Mouse (Mus musculus): ENCODE data around the gene Hmgcr. TPM values are rescaled to one million over a fixed set of nuclear protein-coding genes. Genes with fewer than 3 reads are reported as not detected.

Gene Hmgcr
- 10 to 100 TPM; 58.9 to 64.1 TPM for total RNA-seq (2021)
- long read RNA-seq, experiment 1, full-length matches to known transcripts, result 16 of 19 reads
- long read RNA-seq, experiment 1, partial matches to known transcripts, result 2 of 19 reads
- long read RNA-seq, experiment 1, other reads (novel, unspliced or antisense), result 1 of 19 reads
- long read RNA-seq, experiment 2, full-length matches to known transcripts, result 51 of 75 reads
- long read RNA-seq, experiment 2, partial matches to known transcripts, result 12 of 75 reads
- long read RNA-seq, experiment 2, other reads (novel, unspliced or antisense), result 12 of 75 reads

DNA sequence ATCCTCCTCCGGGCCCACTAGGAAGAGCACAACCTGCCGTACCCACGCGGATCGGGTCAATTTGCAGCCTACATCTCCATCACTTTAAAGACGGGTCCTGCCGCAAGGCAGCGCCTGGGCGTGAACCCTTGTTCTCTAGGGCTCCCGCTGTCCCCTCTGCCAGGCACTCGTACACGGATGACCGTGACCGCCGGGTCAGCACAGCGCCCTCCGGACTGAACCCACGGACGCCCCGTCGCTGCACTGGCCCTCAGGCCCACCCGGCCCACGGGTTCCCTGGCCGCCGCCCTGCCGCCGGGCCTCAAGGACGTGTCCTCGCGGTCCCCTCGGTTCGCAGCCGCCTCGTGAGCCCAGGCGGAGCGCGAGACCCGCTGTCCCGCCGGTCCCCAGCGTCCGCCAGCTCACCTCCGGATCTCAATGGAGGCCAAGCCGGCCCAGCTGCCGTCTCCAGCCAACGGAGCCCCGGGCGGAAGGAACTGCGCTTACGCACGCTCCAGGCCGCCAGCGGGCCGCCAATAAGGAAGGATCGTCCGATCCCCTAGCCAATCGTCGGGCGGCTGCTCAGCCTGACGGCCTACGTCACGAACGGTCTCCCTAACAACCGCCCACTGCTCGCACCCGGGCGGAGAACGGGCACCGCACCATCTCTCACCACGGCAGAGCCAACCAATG, at the start of gene Hmgcr:
Hmgcr (minus strand) TSS at position 531 of the 672 bp plus-strand sequence.
- peak; percentile 84 to 95 for DNase-seq (ENCODE audit: low spot score in 2 of 2)

DNA sequence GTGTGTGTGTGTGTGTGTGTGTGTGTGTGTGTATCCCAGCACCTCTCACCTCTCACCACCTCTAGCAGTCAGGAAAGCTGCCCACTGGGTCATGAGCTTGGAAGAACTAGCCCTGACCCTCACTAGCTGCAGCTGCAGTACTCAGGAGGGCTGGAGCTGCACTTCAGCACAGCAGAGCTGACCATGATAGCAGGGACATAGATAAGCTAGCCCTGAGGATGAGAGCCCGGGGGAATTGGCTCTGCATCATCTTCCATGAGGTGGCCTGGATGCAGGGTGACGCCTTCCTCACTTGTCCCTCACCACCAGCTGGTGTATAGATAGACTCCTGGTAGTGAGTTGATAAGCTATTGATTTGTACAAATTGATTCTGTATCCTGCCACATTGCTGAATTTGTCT, 49.3 kb upstream of the Hmgcr start:
- no peak for DNase-seq (ENCODE audit: low spot score in 2 of 2)

DNA sequence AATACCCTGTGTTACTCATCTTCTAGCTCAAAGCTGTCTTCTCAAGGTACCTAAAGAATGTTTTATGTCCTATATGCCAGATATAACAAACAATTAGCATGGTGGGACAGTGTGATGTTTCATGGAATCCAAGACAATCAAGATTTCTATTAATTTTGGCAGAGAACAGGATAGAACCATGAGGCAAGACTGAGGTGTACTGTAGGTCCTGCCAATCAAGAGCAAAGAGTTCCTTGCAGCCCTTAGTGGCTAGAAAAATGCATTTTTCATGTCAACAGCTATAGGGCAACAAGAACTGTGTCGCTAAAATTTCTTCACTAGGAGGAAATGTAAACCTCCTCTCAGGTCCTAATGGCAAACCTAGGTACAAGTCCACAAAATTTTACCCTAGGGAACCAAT, 47.1 kb upstream of the Hmgcr start:
- DNase-seq (ENCODE audit: low spot score in 2 of 2), result no peak

DNA sequence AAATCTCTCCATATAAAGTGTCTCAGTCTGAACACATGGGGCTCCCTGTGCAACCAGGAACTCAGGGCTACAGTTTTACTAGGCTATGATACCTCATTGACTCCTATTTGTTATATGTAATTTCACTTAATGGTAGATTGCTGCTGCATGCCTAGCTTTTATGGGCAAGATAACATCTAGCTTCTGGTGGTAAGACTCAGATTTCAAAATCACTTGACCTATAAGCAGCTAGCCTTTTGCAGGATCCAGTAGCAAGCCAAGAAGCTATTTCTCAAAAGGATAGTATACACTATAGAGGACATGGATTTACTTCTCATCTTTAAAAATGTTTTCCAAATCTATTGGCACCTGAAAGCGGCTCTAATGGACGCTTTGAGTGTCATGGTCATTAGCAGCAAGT, 45.6 kb upstream of the Hmgcr start:
- DNase-seq (ENCODE audit: low spot score in 2 of 2), result no peak

DNA sequence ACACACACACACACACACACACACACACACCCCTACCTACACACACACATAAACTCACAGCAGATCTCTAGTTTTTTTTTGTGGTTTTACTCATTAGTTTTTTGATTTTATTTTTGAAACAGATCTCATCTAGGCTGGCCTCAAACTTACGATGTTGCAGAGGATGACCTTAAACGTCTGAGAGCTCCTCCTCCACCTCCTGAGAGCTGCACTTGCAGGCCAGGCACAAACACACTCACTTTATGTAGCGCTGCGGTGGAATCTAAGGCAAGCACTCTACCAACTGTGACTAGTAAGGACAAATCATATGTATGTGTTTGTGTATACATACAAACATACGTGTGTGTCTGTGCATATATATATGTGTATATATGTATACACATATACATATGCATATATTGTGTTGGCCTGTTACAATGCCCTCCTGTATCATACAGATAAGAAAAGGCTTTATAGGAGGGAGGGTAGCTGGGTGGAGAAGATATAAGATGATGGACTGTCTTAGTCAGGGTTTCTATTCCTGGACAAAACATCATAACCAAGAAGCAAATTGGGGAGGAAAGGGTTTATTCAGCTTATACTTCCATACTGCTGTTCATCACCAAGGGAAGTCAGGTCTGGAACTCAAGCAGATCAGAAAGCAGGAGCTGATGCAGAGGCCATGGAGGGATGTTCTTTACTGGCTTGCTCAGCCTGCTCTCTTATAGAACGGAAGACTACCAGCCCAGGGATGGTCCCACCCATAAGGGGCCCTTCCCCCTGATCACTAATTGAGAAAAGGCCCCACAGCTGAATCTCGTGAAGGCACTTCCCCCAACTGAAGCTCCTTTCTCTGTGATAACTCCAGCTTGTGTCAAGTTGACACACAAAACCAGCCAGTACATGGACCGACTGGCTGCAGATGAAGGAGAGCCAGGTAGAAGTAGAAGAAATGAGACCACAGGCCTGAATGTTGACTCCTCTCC, 38.8 kb upstream of the Hmgcr start:
- no peak for DNase-seq (ENCODE audit: low spot score in 2 of 2)

DNA sequence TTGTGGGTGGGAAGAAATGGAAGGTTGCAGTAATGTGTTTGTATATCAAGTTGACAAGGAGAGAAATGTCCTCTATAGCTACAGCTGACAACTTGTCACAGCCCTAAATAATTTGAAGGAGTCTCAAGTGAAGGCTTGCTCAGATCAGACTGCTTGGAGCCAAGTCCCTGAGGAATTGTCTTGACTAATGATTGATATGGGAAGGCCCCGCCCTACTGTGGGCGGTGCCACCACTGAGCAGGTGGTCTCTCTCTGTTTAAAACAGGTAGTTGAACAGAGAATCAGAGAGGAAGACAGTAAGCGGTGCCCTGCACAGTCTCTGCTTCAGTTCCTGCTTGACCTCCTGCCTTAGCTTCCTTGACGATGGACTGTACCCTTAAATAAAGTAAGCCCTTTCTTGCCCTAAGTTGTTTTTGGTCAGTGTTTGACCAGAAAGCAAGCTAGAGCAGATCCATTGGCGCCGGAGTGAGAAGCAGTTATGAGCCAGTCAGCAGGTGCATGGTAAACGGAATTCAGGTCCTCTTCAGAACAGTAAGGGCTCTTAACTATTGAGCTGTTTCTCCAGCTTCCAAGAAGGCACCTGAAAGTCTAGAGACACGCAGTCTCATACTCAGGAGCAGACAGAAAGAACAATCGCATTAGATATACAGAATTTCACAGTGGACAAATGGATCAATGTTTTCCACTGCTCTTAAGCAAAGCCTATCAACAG, 32.0 kb upstream of the Hmgcr start:
- no peak for DNase-seq (ENCODE audit: low spot score in 2 of 2)

DNA sequence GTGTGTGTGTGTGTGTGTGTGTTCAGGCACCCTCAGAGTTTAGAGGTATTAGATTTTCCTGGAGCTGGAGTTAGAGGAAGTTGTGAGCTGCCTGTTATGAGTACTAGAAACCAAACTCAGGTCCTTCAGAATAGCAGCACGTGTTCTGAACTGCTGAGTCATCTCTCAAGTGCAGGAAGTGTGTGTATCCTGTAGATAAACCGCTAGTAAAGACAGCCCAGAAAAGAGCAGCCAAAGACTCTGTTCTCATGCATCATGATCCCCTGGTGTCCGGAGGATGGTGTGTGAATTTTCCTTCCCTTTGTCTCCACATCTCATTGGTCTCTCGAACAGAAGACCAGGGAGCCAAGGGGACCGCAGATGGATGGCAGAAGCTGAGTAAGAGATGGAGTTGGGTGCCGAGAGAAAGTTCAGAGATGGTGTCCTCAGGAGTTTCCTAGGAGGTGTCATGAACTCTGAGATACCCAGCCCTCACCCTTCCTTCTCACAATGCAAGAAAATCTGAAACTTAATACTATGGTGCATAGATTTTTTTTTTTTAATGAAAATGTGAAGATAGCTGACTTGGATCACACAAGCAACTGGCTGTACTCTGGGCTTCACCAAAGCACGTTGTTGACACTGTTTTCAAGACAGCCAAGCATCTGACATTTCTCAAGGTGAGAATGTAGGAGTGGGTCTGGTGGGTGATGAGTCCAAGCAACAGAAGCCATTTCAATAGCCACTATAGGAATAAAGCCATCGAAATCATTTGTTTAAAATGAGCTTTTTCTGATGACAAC, 27.3 kb upstream of the Hmgcr start:
- no peak for DNase-seq (ENCODE audit: low spot score in 2 of 2)

DNA sequence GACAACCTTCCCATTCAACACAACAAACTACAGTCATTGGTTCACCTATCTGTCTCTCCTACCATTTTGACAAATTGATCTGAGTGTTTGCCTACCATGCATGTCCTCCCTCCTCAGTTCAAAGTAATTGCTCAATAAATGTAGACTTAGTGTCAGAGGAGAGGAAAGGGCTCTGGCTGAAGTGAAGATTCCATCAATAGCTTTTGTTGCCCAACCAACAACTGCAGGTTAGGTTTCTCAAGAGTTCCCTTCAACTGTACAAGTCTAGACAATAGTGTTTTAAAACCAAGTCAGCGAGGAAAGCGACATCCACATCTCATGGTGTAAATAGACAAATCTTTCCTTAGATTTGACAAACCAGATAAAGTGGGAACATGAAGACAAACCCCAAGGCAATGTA, 24.7 kb upstream of the Hmgcr start:
- no peak for DNase-seq (ENCODE audit: low spot score in 2 of 2)

DNA sequence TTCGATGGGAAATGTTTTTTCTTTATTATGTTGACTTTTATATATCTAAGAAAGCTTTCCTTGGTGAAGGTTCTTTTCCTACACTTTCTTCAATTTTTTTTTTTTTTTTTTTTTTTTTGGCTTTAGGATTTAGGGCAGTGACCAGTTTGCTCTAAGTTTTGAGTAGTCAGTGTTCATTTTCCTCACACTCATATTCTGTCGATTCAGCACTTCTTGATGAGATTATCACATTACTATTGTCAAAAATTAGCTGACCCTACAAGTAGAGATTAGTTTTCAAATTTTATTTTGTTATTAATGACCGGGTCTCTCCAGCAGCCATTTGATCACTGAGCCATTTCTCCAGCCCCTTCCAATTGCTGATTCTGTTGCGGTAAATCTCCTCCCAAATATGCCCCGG, 19.2 kb upstream of the Hmgcr start:
- DNase-seq (ENCODE audit: low spot score in 2 of 2), result no peak

DNA sequence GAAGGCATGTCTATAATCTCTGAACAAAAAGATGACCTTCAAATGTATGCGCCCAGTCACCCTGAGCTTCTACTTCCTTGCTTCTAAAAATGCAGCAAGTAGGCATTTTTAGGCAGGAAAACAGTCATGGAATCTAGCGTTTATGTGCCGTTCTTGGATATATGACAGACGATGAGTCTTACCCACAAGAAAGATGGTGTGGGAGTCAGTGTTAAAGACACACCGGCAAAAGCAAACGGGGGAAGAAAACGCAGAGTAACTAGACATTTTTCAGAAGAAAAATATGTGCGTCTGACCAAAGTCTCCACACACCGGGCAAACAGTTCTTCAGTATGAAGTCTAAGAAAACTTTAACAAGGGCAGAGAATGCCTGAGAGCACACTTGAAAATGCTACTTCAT, 16.5 kb upstream of the Hmgcr start:
- DNase-seq (ENCODE audit: low spot score in 2 of 2), result no peak

DNA sequence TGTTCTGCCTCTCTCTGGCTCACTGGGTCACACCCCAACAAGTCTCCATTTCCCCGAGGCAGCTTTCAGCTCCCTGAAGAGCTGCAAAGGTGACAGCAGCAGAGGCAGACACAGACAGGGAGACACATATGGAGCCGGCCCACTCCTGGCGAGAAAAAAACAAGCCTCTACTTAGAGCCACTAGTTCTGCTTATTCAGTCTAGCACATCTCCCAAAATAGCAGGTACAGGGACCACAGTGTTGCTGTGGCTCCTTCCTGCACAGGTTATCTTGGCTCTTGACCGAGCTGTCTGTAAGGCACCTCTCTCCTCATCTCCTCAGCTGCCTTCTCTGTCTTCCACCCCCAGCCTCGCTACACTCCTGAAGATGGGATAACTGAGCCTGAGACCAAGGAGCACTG, 14.0 kb upstream of the Hmgcr start:
- DNase-seq (ENCODE audit: low spot score in 2 of 2), result no peak

DNA sequence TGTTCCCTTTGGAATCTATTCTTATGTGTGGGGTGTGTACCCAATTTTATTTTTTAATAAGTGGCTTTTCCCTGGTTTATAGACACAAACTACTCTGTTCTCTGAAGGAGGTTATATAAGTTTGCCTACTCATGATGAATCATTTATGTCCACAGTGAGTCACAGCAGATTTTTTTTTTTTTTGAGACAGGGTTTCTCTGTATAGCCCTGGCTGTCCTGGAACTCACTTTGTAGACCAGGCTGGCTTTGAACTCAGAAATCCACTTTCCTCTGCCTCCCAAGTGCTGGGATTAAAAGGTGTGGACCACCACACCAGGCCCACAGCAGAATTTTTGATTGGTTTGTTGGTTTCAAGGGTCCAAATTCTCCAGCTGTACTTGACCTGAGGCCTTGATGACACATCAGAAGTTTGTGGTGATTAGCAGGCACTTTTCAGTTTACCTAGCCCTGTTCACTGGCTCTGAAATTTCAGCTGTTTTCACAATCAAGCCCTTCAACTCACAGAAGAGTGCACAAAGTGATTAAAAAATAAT, 10.4 kb upstream of the Hmgcr start:
- no peak for DNase-seq (ENCODE audit: low spot score in 2 of 2)

DNA sequence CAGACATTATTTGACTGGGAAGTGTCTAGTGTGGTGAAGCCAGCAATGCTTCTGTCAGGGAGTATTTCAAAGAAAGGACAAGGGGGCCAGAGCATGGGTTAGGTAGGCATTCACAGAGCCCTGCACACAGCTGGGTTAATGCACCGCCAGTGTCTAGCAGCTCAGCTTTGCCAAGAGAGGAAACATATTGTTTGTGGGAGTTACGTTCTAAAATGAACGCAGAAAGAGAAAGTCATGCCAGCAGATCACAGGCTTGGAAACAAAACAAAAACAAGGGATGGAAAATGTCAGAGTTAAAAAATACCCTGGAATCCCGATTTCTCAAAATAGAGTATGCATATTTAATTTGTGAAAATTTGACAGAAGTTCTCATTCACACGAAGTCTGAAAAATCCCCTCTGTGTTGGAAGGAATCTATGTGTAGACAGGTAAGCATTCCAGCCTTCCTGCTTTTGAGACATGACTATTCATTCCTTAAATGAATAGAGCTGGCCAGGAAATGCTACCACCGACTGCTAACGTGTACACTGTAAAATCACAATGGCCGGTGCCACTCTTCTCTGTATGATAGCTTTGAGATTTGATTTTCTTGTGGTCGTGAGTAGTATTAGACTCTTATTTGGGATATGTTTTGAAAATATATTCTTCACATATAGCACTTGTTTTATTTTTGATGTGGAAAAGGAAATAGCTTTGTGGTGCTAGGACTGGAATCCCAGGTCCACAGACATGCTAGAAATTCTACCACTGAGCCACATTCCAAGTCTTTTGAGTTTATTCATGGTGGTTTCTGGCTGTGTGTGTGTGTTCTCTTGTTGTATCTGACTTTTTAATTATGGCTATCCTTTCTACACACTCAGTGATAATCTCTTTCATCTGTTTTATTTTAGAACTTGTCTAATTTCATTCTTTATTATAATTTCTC, 9.7 kb upstream of the Hmgcr start:
- DNase-seq (ENCODE audit: low spot score in 2 of 2), result no peak

DNA sequence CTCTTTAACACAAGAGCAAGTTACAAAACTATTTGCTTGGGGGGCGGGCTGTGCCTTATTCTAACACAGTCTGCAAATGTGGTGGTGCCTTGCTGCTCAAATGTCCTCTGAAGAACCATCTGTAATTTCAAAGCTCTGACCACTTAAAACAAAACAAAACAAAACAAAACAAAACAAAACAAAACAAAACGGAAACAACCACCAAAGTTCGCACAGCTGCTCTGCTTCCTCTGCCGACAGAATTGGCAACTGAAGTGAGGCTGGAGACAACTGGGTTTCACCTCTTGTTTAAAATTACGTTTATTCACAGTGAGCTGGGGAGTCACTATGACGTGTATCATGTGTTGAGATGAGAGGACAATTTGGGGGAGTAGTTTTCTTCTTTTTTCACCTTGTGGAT, 7.9 kb upstream of the Hmgcr start:
- DNase-seq (ENCODE audit: low spot score in 2 of 2), result no peak

DNA sequence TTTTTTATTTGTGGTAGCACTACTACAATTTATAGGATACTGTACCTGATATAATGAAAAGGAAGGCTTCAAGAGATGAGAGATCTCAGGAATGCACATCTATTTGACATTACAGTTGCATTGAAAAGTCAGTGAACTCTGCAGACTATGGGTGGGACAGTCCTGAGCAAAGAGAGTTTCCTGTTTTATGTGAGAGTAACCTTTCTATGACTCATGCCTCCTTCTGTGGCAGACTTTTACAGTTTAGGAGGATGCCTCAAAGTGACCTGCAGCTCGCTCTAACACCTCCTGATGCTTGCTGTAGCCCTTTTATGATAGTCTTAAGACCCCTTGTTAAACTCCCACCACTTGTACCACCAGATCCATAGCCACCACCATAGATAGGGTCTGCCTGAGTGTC, 6.3 kb upstream of the Hmgcr start:
- DNase-seq (ENCODE audit: low spot score in 2 of 2), result no peak

DNA sequence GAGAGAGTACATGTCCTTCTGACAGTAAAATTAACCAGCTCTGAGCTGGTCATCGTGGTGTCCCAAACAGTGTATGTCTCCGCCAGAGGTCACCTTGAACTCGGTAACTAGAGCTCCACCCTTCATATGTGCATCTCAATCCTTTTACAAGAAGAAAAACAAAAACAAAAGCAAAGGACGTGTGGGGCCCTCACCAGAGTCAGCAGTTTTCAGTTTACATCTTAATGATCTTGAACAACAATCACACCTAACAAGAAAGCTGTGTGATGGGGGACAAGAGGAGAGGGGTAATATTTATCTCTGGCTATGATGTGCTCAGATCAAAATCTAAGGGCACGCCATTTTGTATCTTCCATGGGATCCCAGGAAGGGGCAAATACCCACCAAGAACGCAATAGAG, 5.0 kb upstream of the Hmgcr start:
- no peak for DNase-seq (ENCODE audit: low spot score in 2 of 2)

DNA sequence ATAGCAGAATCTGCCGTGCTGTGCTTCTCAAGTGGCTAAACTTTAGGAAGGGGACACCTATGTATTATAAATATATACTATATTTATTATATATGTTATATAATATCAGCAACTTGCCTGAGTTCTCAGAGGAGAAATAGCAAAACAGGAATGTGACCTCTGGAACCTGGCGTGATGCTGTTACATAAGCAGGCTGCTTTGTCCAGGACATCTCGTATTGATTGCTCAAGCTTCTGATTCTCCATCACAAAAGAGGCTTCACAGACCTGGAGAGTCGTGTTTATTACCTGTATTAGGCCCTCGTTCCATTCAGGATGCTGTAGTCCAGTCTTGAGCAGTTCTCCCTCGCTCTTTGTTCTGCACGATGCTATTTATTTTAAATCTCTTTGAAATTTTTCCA, 3.1 kb upstream of the Hmgcr start:
- DNase-seq (ENCODE audit: low spot score in 2 of 2), result no peak

DNA sequence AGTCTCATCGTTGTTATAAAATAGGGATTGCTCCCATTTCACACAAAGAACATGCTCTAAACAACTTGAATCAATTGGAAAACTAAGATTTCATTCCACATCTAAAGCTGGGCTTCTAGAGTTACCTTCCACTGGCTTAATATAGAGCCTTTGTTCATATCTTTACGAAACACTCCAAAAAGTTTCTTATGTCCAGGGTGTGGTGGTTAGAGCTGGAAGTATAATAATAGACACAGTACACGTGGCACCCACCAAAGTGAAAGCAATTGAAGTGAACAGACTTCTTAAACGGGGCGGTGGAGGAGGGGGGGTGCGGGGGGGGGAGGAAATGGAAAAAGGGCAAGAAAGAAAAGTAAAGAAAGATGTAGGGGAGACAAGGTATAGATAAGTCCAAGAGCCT, 1.5 kb upstream of the Hmgcr start:
- DNase-seq (ENCODE audit: low spot score in 2 of 2), result no peak

DNA sequence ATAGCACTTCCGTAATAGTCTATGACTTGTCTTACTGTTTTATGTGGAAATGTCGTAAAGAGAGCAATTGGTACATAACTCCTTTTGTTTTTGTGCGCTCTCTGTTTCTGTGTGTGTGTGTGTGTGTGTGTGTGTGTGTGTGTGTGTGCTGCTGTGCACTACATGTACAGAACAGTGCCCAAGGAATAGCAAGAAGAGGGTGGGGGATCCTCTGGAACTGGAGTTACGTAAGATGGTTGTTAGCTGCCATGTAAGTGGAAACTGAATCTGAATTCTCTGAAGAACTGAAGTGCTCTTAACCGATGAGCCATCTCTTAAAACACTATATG, 1.1 kb upstream of the Hmgcr start:
- DNase-seq (ENCODE audit: low spot score in 2 of 2), result no peak
